Mouse (Mus musculus) ES-Bruce4 (cell line): ENCODE data around the gene Sec62.

ENCODE experiments used
- CTCF ChIP-seq: IDR thresholded peaks from one replicate; pipeline ENCODE4 v1.8.1; 2011; ENCODE audit warnings: low read depth, low read length
- POLR2A ChIP-seq: IDR thresholded peaks from one replicate; pipeline ENCODE4 v1.8.1; 2011; ENCODE audit warnings: low read length; ENCODE audit not compliant: insufficient read depth

DNA sequence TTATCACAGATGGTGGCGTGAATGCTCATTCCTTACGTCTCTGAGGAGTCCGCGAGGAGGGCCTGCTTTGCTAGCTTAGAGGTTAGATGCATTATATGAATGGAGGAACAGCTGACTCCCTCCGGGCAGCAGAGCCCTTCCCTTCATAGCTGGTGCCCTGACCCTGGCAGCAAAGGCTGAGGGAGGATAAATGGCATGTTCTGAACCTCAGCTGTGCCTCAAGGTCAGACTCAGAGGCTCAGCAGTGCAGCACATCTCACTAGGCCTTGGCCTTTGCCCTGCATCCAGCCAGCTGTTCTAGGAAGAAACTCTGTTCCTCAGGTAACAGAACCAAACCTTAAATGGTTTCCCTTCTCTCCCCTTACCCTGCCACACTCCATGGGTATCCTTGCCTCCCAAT lies 75.5 kb downstream of the Sec62 start:
- TF ChIP-seq CTCF = no peak
- no peak for TF ChIP-seq POLR2A
